Mouse (Mus musculus) cerebellum, postnatal 25 days (tissue): ENCODE measurements around the gene Mtus2.
"Not testable (repeated sequence)": the region's sequence is repeated elsewhere in the genome, so short reads cannot be mapped to it uniquely, and the experiment has no call there.

Source experiments
- DNase-seq, 2 experiments: peaks; one replicate each; pipeline ENCODE4 v3.0.0; 2021; ENCODE audit warnings: mixed read lengths in 2 of 2

Gene Mtus2

GRCm38 (mm10) chr5:147956821-147957564 lies at the start of gene Mtus2:
TSS of gene Mtus2 (plus strand) at chr5:147957320.
- peak; percentile 97 for DNase-seq

- DNase-seq = no peak
Measured at GRCm38 (mm10) chr5:147907851-147908250, 49.3 kb upstream of the Mtus2 start.

GRCm38 (mm10) chr5:147910807-147911509 lies 46.2 kb upstream of the Mtus2 start:
- DNase-seq = peak in 1 of 2 experiments; percentile 8

- no peak for DNase-seq
Measured at GRCm38 (mm10) chr5:147911744-147912143, 45.4 kb upstream of the Mtus2 start.

- DNase-seq = peak in 1 of 2 experiments; percentile 9
Measured at GRCm38 (mm10) chr5:147913241-147913842, 43.8 kb upstream of the Mtus2 start.

- no peak for DNase-seq
Measured at GRCm38 (mm10) chr5:147915038-147915566, 42.0 kb upstream of the Mtus2 start.

- DNase-seq = no peak
Measured at GRCm38 (mm10) chr5:147916171-147916570, 40.9 kb upstream of the Mtus2 start.

- no peak for DNase-seq
Measured at GRCm38 (mm10) chr5:147918044-147918846, 38.9 kb upstream of the Mtus2 start.

- DNase-seq = no peak
Measured at GRCm38 (mm10) chr5:147924621-147925020, 32.5 kb upstream of the Mtus2 start.

GRCm38 (mm10) chr5:147925935-147926604 lies 31.1 kb upstream of the Mtus2 start:
- DNase-seq = peak; percentile 24 to 47

- no peak for DNase-seq
Measured at GRCm38 (mm10) chr5:147928668-147929497, 28.2 kb upstream of the Mtus2 start.

GRCm38 (mm10) chr5:147935096-147935495 lies 22.0 kb upstream of the Mtus2 start:
- no peak for DNase-seq

GRCm38 (mm10) chr5:147939226-147939625 lies 17.9 kb upstream of the Mtus2 start:
- peak; percentile 50 to 65 for DNase-seq

- DNase-seq = peak in 1 of 2 experiments; percentile 55
Measured at GRCm38 (mm10) chr5:147945000-147945666, 12.0 kb upstream of the Mtus2 start.

GRCm38 (mm10) chr5:147949881-147950280 lies 7.2 kb upstream of the Mtus2 start:
- no peak for DNase-seq

GRCm38 (mm10) chr5:147951751-147952150 lies 5.4 kb upstream of the Mtus2 start:
- DNase-seq = no peak

- not testable (repeated sequence) for DNase-seq
Measured at GRCm38 (mm10) chr5:147953181-147953580, 3.9 kb upstream of the Mtus2 start.

- DNase-seq = no peak
Measured at GRCm38 (mm10) chr5:147955671-147956070, 1.4 kb upstream of the Mtus2 start.

GRCm38 (mm10) chr5:147956421-147956820 lies 699 bp upstream of the Mtus2 start:
- no peak for DNase-seq

- DNase-seq = peak; percentile 86 to 90
Measured at GRCm38 (mm10) chr5:147957592-147958271, 612 bp downstream of the Mtus2 start.
